Mouse (Mus musculus): ENCODE measurements at regions not wholly inside any gene's neighbourhood (a gene's known extent, or its start where the extent isn't known, plus 50 kb on each side); places are given as distances from the start of the nearest gene placed in this dataset.

GRCm38 (mm10) chr12:71370091-71370490 is 60.4 kb downstream of the Dact1 start:
- Histone ChIP-seq H3K27me3 (peaks cover 28% of the 10 kb centered on the region), H3K4me3 (replicated peaks) (no peak overlapping the region), H3K36me3 (no peaks in the 10 kb centered on the region), H3K9me3 (no peaks in the 10 kb centered on the region), H3K4me2 (no peak overlapping the region), H3K4me1 (replicated peaks) (peaks cover 33% of the 10 kb centered on the region), H3K9ac (replicated peaks) (no peak overlapping the region), H3K27ac (no peak overlapping the region)
- ATAC-seq (ENCODE audit: insufficient number of reproducible peaks, insufficient read depth, low FRiP score, low TSS enrichment, low read depth), result no peak
- 55% methylated on average over 5 of the region's 5 CpGs for WGBS

- peaks cover 30% of the 10 kb centered on the region for H3K27me3 ChIP-seq
- no peak overlapping the region for H3K27ac ChIP-seq
- no peaks in the 10 kb centered on the region for H3K9me3 ChIP-seq
- peaks cover 33% of the 10 kb centered on the region for H3K4me1 ChIP-seq (replicated peaks)
- no peak for ATAC-seq (ENCODE audit: insufficient number of reproducible peaks, insufficient read depth, low FRiP score, low TSS enrichment, low read depth)
- H3K4me3 ChIP-seq (replicated peaks), result no peak overlapping the region
- 78% methylated on average over 5 of the region's 5 CpGs for WGBS
- no peak overlapping the region for H3K9ac ChIP-seq (replicated peaks)
- H3K36me3 ChIP-seq, result no peaks in the 10 kb centered on the region
- H3K4me2 ChIP-seq, result no peak overlapping the region
Measured at GRCm38 (mm10) chr12:71371948-71372347, 62.3 kb downstream of the Dact1 start.

- Histone ChIP-seq H3K4me3 (replicated peaks) (no peak overlapping the region), H3K4me1 (replicated peaks) (peaks cover 33% of the 10 kb centered on the region), H3K9ac (replicated peaks) (no peak overlapping the region), H3K36me3 (no peaks in the 10 kb centered on the region), H3K27ac (no peak overlapping the region), H3K4me2 (no peak overlapping the region), H3K9me3 (no peaks in the 10 kb centered on the region), H3K27me3 (peaks cover 25% of the 10 kb centered on the region; the same call in 1 of the 2 replicates)
- ATAC-seq (ENCODE audit: insufficient number of reproducible peaks, insufficient read depth, low FRiP score, low TSS enrichment, low read depth), result peak; percentile 63; the same call in 1 of the 2 replicates
- 33% methylated on average over 2 of the region's 2 CpGs for WGBS
Measured at GRCm38 (mm10) chr12:71373633-71374032, 63.9 kb downstream of the Dact1 start.

- Histone ChIP-seq H3K27me3 (peaks cover 25% of the 10 kb centered on the region; the same call in 1 of the 2 replicates), H3K9me3 (no peaks in the 10 kb centered on the region), H3K4me2 (no peak overlapping the region), H3K4me3 (replicated peaks) (no peak overlapping the region), H3K27ac (0 out of 2 replicates have a peak overlapping the region, but pooled peaks have one; percentile 41), H3K36me3 (no peaks in the 10 kb centered on the region), H3K4me1 (replicated peaks) (peaks cover 26% of the 10 kb centered on the region), H3K9ac (replicated peaks) (no peak overlapping the region)
- WGBS, result 64% methylated on average over 8 of the region's 8 CpGs
- ATAC-seq (ENCODE audit: insufficient number of reproducible peaks, insufficient read depth, low FRiP score, low TSS enrichment, low read depth), result no peak
Measured at GRCm38 (mm10) chr12:71376446-71376845, 66.8 kb downstream of the Dact1 start.

- Histone ChIP-seq H3K4me3 (replicated peaks) (no peak overlapping the region), H3K9me3 (no peaks in the 10 kb centered on the region), H3K27me3 (peaks cover 20% of the 10 kb centered on the region; the same call in 1 of the 2 replicates), H3K4me2 (0 out of 2 replicates have a peak overlapping the region, but pooled peaks have one; percentile 3), H3K9ac (replicated peaks) (no peak overlapping the region), H3K4me1 (replicated peaks) (peaks cover 21% of the 10 kb centered on the region), H3K27ac (no peak overlapping the region), H3K36me3 (no peaks in the 10 kb centered on the region)
- ATAC-seq (ENCODE audit: insufficient number of reproducible peaks, insufficient read depth, low FRiP score, low TSS enrichment, low read depth), result no peak
- WGBS, result 23% methylated on average over 9 of the region's 9 CpGs
Measured at GRCm38 (mm10) chr12:71376966-71377365, 67.3 kb downstream of the Dact1 start.

- Histone ChIP-seq H3K9me3 (no peaks in the 10 kb centered on the region), H3K4me1 (replicated peaks) (no peaks in the 10 kb centered on the region; the same call in 1 of the 2 replicates), H3K27ac (no peak overlapping the region), H3K27me3 (peaks cover 11% of the 10 kb centered on the region; the same call in 1 of the 2 replicates), H3K4me3 (replicated peaks) (no peak overlapping the region), H3K36me3 (no peaks in the 10 kb centered on the region), H3K4me2 (no peak overlapping the region), H3K9ac (replicated peaks) (no peak overlapping the region)
- ATAC-seq (ENCODE audit: insufficient number of reproducible peaks, insufficient read depth, low FRiP score, low TSS enrichment, low read depth), result no peak
- WGBS, result 91% methylated on average over 8 of the region's 8 CpGs
Measured at GRCm38 (mm10) chr12:71379626-71380423, 70.1 kb downstream of the Dact1 start.

- H3K9me3 ChIP-seq, result no peaks in the 10 kb centered on the region
- ATAC-seq (ENCODE audit: insufficient number of reproducible peaks, insufficient read depth, low FRiP score, low TSS enrichment, low read depth), result no peak
Measured at GRCm38 (mm10) chr12:71380424-71380761, 70.7 kb downstream of the Dact1 start.

GRCm38 (mm10) chr12:71386251-71386650 is 76.6 kb downstream of the Dact1 start:
- ATAC-seq (ENCODE audit: insufficient number of reproducible peaks, insufficient read depth, low FRiP score, low TSS enrichment, low read depth), result no peak
- no peak overlapping the region for H3K27ac ChIP-seq

More at GRCm38 (mm10) chr12:71380424-71380761, 70.7 kb downstream of the Dact1 start:
- WGBS, result 85% methylated on average over 3 of the region's 3 CpGs
- Histone ChIP-seq H3K27me3 (peaks cover 11% of the 10 kb centered on the region; the same call in 1 of the 2 replicates), H3K4me2 (no peak overlapping the region), H3K27ac (no peak overlapping the region), H3K4me1 (replicated peaks) (no peaks in the 10 kb centered on the region; the same call in 1 of the 2 replicates), H3K36me3 (no peaks in the 10 kb centered on the region), H3K9ac (replicated peaks) (no peak overlapping the region), H3K4me3 (replicated peaks) (no peak overlapping the region)

GRCm38 (mm10) chr12:71391481-71391880 is 81.8 kb downstream of the Dact1 start:
- H3K4me3 ChIP-seq (replicated peaks), result no peak overlapping the region
- no peak for ATAC-seq (ENCODE audit: insufficient number of reproducible peaks, insufficient read depth, low FRiP score, low TSS enrichment, low read depth)
- no peak overlapping the region for H3K4me2 ChIP-seq
- H3K27ac ChIP-seq, result no peak overlapping the region
- no peak overlapping the region for H3K9ac ChIP-seq (replicated peaks)
- 76% methylated on average over 6 of the region's 6 CpGs for WGBS
- no peaks in the 10 kb centered on the region for H3K9me3 ChIP-seq
- peaks cover 11% of the 10 kb centered on the region; the same call in 1 of the 2 replicates for H3K4me1 ChIP-seq (replicated peaks)
- H3K36me3 ChIP-seq, result no peaks in the 10 kb centered on the region
- H3K27me3 ChIP-seq, result no peaks in the 10 kb centered on the region; the same call in 1 of the 2 replicates

More at GRCm38 (mm10) chr12:71386251-71386650, 76.6 kb downstream of the Dact1 start:
- no peak overlapping the region for H3K4me2 ChIP-seq
- no peaks in the 10 kb centered on the region for H3K36me3 ChIP-seq
- no peaks in the 10 kb centered on the region; the same call in 1 of the 2 replicates for H3K27me3 ChIP-seq
- H3K9ac ChIP-seq (replicated peaks), result no peak overlapping the region
- H3K9me3 ChIP-seq, result no peaks in the 10 kb centered on the region
- no peaks in the 10 kb centered on the region for H3K4me1 ChIP-seq (replicated peaks)
- 82% methylated on average over 3 of the region's 3 CpGs for WGBS
- no peak overlapping the region for H3K4me3 ChIP-seq (replicated peaks)

- Histone ChIP-seq H3K9ac (replicated peaks) (no peak overlapping the region), H3K9me3 (no peaks in the 10 kb centered on the region), H3K4me2 (no peak overlapping the region), H3K27ac (no peak overlapping the region), H3K4me1 (replicated peaks) (peaks cover 11% of the 10 kb centered on the region; the same call in 1 of the 2 replicates), H3K27me3 (peaks cover 3% of the 10 kb centered on the region; the same call in 1 of the 2 replicates), H3K4me3 (replicated peaks) (no peak overlapping the region), H3K36me3 (no peaks in the 10 kb centered on the region)
- WGBS, result 95% methylated on average over 1 of the region's 1 CpGs
- no peak for ATAC-seq (ENCODE audit: insufficient number of reproducible peaks, insufficient read depth, low FRiP score, low TSS enrichment, low read depth)
Measured at GRCm38 (mm10) chr12:71393752-71394151, 84.1 kb downstream of the Dact1 start.

- H3K4me1 ChIP-seq (replicated peaks), result peaks cover 11% of the 10 kb centered on the region; the same call in 1 of the 2 replicates
- no peak overlapping the region for H3K4me2 ChIP-seq
- no peaks in the 10 kb centered on the region for H3K9me3 ChIP-seq
- no peak overlapping the region for H3K27ac ChIP-seq
- no peaks in the 10 kb centered on the region for H3K36me3 ChIP-seq
- no peak for ATAC-seq (ENCODE audit: insufficient number of reproducible peaks, insufficient read depth, low FRiP score, low TSS enrichment, low read depth)
- peaks cover 10% of the 10 kb centered on the region; the same call in 1 of the 2 replicates for H3K27me3 ChIP-seq
- WGBS, result 91% methylated on average over 7 of the region's 7 CpGs
- H3K4me3 ChIP-seq (replicated peaks), result no peak overlapping the region
- H3K9ac ChIP-seq (replicated peaks), result no peak overlapping the region
Measured at GRCm38 (mm10) chr12:71397456-71397855, 87.8 kb downstream of the Dact1 start.

All from limb, embryonic 12.5 days (tissue).